Mouse (Mus musculus) CH12.LX (cell line): ENCODE data around the gene Hsd17b13.

Source experiments
- CTCF ChIP-seq, 2 experiments: IDR thresholded peaks in 1 of 2; conservative IDR thresholded peaks in 1 of 2; 2 replicates each; pipeline ENCODE4 v1.5.1; 2011 to 2012; ENCODE audit warnings: low read depth in 2 of 2, low read length in 2 of 2, improper control_type of control experiment in 1 of 2, inconsistent platforms in 1 of 2, mild to moderate bottlenecking in 1 of 2, moderate library complexity in 1 of 2
- EP300 ChIP-seq: IDR thresholded peaks from 2 replicates; pipeline ENCODE4 v1.6.1; 2011; ENCODE audit warnings: low read length, improper control_type of control experiment
- HCFC1 ChIP-seq: IDR thresholded peaks from 2 replicates; pipeline ENCODE4 v1.6.1; 2012; ENCODE audit warnings: low read depth, mild to moderate bottlenecking, inconsistent platforms, low read length, improper control_type of control experiment
- IRF4 ChIP-seq: IDR thresholded peaks from 2 replicates; pipeline ENCODE4 v1.6.1; 2014; ENCODE audit warnings: low read depth, mild to moderate bottlenecking, inconsistent platforms, low read length, improper control_type of control experiment
- KAT2A ChIP-seq: IDR thresholded peaks from 2 replicates; pipeline ENCODE4 v1.6.1; 2012; ENCODE audit warnings: low read length, improper control_type of control experiment, inconsistent platforms; ENCODE audit not compliant: insufficient replicate concordance
- MAX ChIP-seq: IDR thresholded peaks from 2 replicates; pipeline ENCODE4 v1.6.1; 2011; ENCODE audit warnings: low read length, improper control_type of control experiment
- MAZ ChIP-seq: IDR thresholded peaks from 2 replicates; pipeline ENCODE4 v1.6.1; 2012; ENCODE audit warnings: low read depth, mild to moderate bottlenecking, inconsistent platforms, low read length, improper control_type of control experiment, moderate library complexity
- NELFE ChIP-seq: IDR thresholded peaks from 2 replicates; pipeline ENCODE4 v1.6.1; 2011; ENCODE audit warnings: low read depth, low read length, improper control_type of control experiment
- POLR2A ChIP-seq: IDR thresholded peaks from 2 replicates; pipeline ENCODE4 v1.6.1; 2011; ENCODE audit warnings: low read depth, mild to moderate bottlenecking, improper control_type of control experiment, low read length
- RCOR1 ChIP-seq: conservative IDR thresholded peaks from 2 replicates; pipeline ENCODE4 v1.6.1; 2012; ENCODE audit warnings: low read depth, mild to moderate bottlenecking, inconsistent platforms, low read length, improper control_type of control experiment
- SMC3 ChIP-seq: IDR thresholded peaks from 2 replicates; pipeline ENCODE4 v1.6.1; 2011; ENCODE audit warnings: low read depth, low read length, improper control_type of control experiment
- ZC3H11A ChIP-seq: IDR thresholded peaks from 2 replicates; pipeline ENCODE4 v1.6.1; 2012; ENCODE audit warnings: low read depth, mild to moderate bottlenecking, inconsistent platforms, low read length, improper control_type of control experiment
- ZNF384 ChIP-seq: IDR thresholded peaks from 2 replicates; pipeline ENCODE4 v1.6.1; 2012; ENCODE audit warnings: low read depth, low read length, improper control_type of control experiment, inconsistent platforms

DNA sequence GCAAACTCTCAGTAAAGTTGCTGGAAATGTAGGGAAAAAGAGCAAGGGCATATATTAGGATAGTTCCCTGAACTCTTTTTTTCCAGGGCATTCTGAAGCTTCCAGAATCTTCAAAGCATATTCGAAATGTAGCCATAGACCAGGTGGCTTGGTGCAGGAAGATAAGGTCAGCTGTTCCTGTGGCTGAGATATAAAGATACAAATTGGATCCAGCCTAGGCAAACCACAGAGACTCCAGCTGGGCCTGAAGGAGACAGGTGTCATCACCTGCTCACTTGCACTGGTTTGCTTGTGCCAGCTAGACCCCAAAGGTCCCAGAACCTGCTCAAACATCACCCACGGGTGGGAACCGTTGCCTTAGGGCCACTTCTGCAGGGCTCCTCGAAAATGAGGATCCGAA is 65.7 kb downstream of the Hsd17b13 start:
- TF ChIP-seq EP300, result no peak
- TF ChIP-seq MAZ, result no peak
- no peak for TF ChIP-seq MAX
- no peak for TF ChIP-seq ZNF384
- no peak for TF ChIP-seq CTCF (conservative IDR thresholded peaks at IDR 0.05 in 1 of 2, IDR thresholded peaks at IDR 0.05 in 1 of 2; ENCODE audit: low read depth in 2 of 2, low read length in 2 of 2)
- no peak for TF ChIP-seq RCOR1
- TF ChIP-seq POLR2A, result no peak
- no peak for TF ChIP-seq IRF4
- no peak for TF ChIP-seq ZC3H11A
- TF ChIP-seq HCFC1, result no peak
- TF ChIP-seq SMC3, result no peak
- TF ChIP-seq KAT2A, result no peak
- TF ChIP-seq NELFE, result no peak
